In genomic region chr4:65589780-65590179, GRCm38 (mm10) we compare ENCODE assay signal across 8 mouse cellular contexts. TPM values are rescaled to one million over a fixed set of nuclear protein-coding genes. Genes with fewer than 3 reads are reported as not detected.
DNase-seq lines count a peak whose midpoint lies in the region; ATAC-seq and TF ChIP-seq lines count a peak whose summit lies in the region.

No protein-coding gene starts in this region.

- TF ChIP-seq CTCF in E14TG2a.4 (conservative IDR thresholded peaks at IDR 0.05; ENCODE audit: low read length), result peak; percentile 33
- TF ChIP-seq CTCF in lung, embryonic 14.5 days (IDR thresholded peaks at IDR 0.05; ENCODE audit: low read depth), result peak; percentile 79

- peak; percentile 74 for DNase-seq in heart, adult 11 months
- DNase-seq in embryo, embryonic 11 days, result peak; percentile 83
- DNase-seq in hindbrain, embryonic 11.5 days (ENCODE audit: low spot score), result peak; percentile 72
- peak; percentile 88 for DNase-seq in lung, embryonic 14.5 days
- peak; percentile 84 for DNase-seq in retina, embryonic 14.5 days (ENCODE audit: low spot score)
- no peak for DNase-seq in left cerebral cortex, adult 11 months (ENCODE audit: low spot score)

- H3K9ac ChIP-seq in heart, embryonic 12.5 days, result no peak overlapping the region
- no peak overlapping the region for H3K9ac ChIP-seq in hindbrain, embryonic 11.5 days (ENCODE audit: low read depth, low read length)
- no peak overlapping the region for H3K9ac ChIP-seq in lung, embryonic 14.5 days

- no peaks in the 10 kb centered on the region for H3K27me3 ChIP-seq in heart, embryonic 12.5 days (replicated peaks)
- no peaks in the 10 kb centered on the region for H3K27me3 ChIP-seq in E14TG2a.4 (ENCODE audit: insufficient read depth, low read length)
- no peaks in the 10 kb centered on the region for H3K27me3 ChIP-seq in hindbrain, embryonic 11.5 days (ENCODE audit: control insufficient read depth, insufficient read depth, low read length)
- no peaks in the 10 kb centered on the region for H3K27me3 ChIP-seq in lung, embryonic 14.5 days (ENCODE audit: insufficient read depth, low read length)

- H3K4me2 ChIP-seq in heart, embryonic 12.5 days, result no peak overlapping the region
- H3K4me2 ChIP-seq in hindbrain, embryonic 11.5 days (replicated peaks; ENCODE audit: low read depth, low read length), result no peak overlapping the region
- H3K4me2 ChIP-seq in lung, embryonic 14.5 days, result no peak overlapping the region

- H3K9me3 ChIP-seq in heart, embryonic 12.5 days (replicated peaks), result no peaks in the 10 kb centered on the region
- no peaks in the 10 kb centered on the region for H3K9me3 ChIP-seq in E14TG2a.4 (ENCODE audit: low read length)
- no peaks in the 10 kb centered on the region for H3K9me3 ChIP-seq in hindbrain, embryonic 11.5 days (ENCODE audit: control insufficient read depth, low read length)
- no peaks in the 10 kb centered on the region for H3K9me3 ChIP-seq in lung, embryonic 14.5 days (ENCODE audit: low read depth, low read length)

- no peak for ATAC-seq in heart, embryonic 12.5 days (ENCODE audit: insufficient number of reproducible peaks, low FRiP score)
- peak; percentile 65; the same call in 1 of the 2 replicates for ATAC-seq in hindbrain, embryonic 11.5 days (ENCODE audit: low FRiP score)
- ATAC-seq in lung, embryonic 14.5 days (ENCODE audit: insufficient read depth), result peak; percentile 70; the same call in 1 of the 2 replicates

- H3K4me3 ChIP-seq in heart, embryonic 12.5 days, result no peak overlapping the region
- H3K4me3 ChIP-seq in E14TG2a.4 (replicated peaks; ENCODE audit: low read length), result no peak overlapping the region
- no peak overlapping the region for H3K4me3 ChIP-seq in hindbrain, embryonic 11.5 days (ENCODE audit: low read depth, low read length)
- no peak overlapping the region for H3K4me3 ChIP-seq in lung, embryonic 14.5 days (ENCODE audit: low read depth, low read length)

- H3K27ac ChIP-seq in heart, embryonic 12.5 days (ENCODE audit: poor library complexity, severe bottlenecking), result no peak overlapping the region
- no peak overlapping the region for H3K27ac ChIP-seq in hindbrain, embryonic 11.5 days (ENCODE audit: low read depth, low read length)
- H3K27ac ChIP-seq in lung, embryonic 14.5 days (ENCODE audit: low read depth), result no peak overlapping the region

- H3K36me3 ChIP-seq in heart, embryonic 12.5 days, result no peaks in the 10 kb centered on the region
- H3K36me3 ChIP-seq in E14TG2a.4 (ENCODE audit: insufficient read depth, low read length), result no peaks in the 10 kb centered on the region
- H3K36me3 ChIP-seq in hindbrain, embryonic 11.5 days (ENCODE audit: control insufficient read depth, insufficient read depth, low read length), result no peaks in the 10 kb centered on the region
- H3K36me3 ChIP-seq in lung, embryonic 14.5 days (ENCODE audit: insufficient read depth), result no peaks in the 10 kb centered on the region

- H3K4me1 ChIP-seq in heart, embryonic 12.5 days (replicated peaks), result peaks cover 8% of the 10 kb centered on the region; the same call in 1 of the 2 replicates
- H3K4me1 ChIP-seq in E14TG2a.4 (replicated peaks; ENCODE audit: low read depth, low read length), result no peaks in the 10 kb centered on the region
- H3K4me1 ChIP-seq in hindbrain, embryonic 11.5 days (replicated peaks; ENCODE audit: control insufficient read depth, insufficient read depth, low read length), result no peaks in the 10 kb centered on the region
- no peaks in the 10 kb centered on the region for H3K4me1 ChIP-seq in lung, embryonic 14.5 days (ENCODE audit: insufficient read depth)

RNA-seq across cellular contexts. Expression of gene Trim32, which starts 15.0 kb away (rescaled TPM):
- polyA plus RNA-seq in heart, embryonic 12.5 days (2016; fragmentation: Nextera tagmentation; extraction: Ambion mirVana), result 37.3 and 39.5 TPM in 2 replicates
- 65.7 and 69.8 TPM in 2 replicates for polyA plus RNA-seq in hindbrain, embryonic 11.5 days (2014; fragmentation: Nextera tagmentation; extraction: Ambion mirVana)
- polyA plus RNA-seq in lung, embryonic 14.5 days (2014; fragmentation: Nextera tagmentation; extraction: Ambion mirVana), result 46.8 and 54.2 TPM in 2 replicates
